Mouse (Mus musculus) heart, adult 9 months (tissue): ENCODE measurements around the gene Rnf130.

Source experiments
- DNase-seq, 2 experiments: peaks; one replicate each; pipeline ENCODE4 v3.0.0; 2022; ENCODE audit warnings: low spot score in 2 of 2

The Rnf130 gene

DNA sequence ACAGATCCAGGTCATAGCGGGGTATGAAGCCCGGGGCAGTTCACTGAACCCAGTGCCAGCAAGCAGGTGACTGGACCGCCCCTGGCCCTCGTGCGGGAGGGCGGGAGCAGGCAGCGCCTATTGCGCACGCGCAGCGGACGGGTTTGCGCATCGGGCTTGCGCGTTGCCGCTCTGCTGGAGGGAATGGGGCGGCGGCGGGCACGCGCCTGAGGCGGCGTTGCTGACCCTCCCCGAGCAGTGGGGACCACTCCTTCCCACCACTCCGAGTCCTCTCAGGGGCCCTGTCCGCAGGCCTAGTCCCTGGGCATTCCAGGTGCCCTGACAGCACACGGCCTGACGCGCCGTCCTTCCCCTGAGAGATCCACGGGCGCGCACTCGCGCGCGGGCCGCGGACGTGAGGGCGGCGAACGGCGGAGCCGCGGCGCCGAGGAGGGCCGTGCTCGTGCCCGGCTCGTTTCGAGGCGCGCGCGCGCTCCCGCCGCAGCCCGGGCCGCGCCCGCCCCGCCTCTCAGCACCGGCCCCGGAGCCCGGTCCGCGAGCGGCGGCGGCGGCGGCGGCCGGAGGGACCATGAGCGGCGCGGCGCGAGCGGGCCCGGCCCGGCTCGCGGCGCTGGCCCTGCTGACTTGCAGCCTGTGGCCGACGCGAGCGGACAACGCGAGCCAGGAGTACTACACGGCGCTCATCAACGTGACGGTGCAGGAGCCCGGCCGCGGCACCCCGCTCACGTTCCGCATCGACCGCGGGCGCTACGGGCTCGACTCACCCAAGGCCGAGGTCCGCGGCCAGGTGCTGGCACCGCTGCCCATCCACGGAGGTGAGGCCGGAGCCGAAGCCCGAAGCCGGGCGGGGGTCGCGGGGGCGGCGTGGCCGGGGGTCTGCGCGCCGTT is at the start of gene Rnf130:
TSS of gene Rnf130 (plus strand) at position 514 of the 888 bp plus-strand sequence.
- peak; percentile 95 to 96 for DNase-seq

DNA sequence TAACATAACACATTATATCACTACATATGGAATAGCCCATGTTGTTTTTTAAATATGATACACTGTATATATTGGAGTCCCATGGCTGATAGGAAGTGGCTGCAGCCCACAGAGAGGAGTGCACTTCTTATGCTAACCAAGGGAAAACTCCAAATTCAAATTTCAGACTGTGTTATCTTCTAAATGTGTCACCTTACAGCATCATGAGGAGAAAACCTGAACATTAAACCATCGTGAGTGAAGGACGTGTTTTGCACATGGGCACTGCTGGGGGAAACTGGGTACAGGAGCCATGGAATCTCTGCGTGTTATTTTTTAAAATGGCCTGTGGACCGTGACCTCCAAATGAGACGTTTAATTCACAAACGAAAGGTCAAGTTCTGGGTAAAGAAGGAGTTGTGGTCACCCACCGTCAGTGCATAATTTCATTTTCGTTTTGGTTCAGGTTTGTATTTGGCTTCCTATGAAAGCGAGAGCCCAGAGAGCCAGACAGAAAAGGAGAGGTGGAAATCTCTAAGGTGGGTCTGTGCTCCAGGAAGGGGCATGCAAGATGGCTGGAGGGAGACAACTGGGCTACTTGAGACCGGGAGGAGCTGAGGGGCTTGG is 47.1 kb upstream of the Rnf130 start:
- DNase-seq, result no peak

DNA sequence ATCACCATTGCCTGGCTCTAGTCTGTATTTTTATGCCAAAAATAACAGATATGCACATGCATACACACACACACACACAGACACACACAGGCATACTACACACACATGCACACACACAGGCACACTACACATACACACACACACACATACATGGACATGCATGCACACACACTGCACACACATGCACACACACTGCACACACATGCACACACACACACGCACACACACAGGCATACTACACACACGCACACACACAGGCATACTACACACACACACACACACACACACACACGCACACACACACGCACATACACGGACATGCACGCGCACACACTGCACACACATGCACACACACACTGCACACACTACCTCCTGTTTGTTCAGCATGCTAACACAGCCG is 46.2 kb upstream of the Rnf130 start:
- DNase-seq, result no peak

DNA sequence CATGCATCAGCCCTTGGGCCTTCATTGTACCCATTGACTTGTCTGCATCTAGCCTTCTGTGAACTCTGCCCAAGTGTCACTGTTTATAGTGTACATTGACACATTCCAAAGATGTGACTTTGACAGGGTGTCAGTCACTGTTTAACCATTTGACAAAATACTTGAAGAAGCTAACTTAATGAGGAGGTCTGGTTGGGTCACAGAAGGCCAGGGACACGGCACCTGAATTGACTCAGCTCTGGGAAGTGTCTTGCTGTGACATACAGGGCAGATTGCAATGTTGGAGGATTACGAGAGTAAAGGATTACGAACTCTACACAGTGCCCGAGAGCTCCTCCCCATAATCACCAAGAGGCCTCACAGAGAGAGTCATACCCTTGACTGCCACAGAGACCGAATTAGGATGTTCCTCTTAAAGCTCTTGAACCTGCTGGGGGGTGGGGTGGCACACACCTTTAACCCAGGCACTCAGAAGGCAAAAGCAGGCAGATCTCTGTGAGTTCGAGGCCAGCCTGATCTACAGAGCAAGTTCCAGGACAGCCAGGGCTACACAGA is 44.4 kb upstream of the Rnf130 start:
- no peak for DNase-seq

DNA sequence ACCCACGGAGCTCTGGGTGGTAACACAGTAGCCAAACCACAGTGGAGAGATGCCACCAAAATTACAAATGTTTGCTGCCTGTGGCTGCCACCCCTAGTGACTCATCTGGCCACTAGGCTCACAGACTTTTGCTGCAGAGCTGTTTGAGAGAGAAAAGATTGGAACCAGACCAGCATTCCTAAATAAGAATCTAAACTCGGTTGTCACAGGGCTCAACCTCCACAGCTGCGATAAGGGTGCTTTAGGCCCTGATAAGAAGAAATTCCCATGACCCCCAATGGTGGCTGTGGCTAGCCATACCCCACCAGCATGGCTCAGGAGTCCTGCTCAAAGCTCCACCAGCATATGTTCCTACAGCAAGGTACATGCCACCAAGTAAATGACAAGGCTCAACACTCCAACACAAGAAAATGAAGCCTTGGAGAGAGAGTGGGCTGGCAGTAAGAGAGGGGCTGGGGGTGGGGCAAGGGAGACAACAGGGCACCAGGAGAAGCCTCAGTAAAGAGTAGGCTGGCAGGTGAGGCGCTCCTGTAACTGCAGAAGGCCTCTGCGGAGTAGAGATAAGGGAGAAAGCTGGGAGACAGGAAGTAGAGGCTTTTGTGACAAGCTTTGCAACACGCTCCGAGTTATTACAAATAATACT is 43.7 kb upstream of the Rnf130 start:
- DNase-seq, result no peak

DNA sequence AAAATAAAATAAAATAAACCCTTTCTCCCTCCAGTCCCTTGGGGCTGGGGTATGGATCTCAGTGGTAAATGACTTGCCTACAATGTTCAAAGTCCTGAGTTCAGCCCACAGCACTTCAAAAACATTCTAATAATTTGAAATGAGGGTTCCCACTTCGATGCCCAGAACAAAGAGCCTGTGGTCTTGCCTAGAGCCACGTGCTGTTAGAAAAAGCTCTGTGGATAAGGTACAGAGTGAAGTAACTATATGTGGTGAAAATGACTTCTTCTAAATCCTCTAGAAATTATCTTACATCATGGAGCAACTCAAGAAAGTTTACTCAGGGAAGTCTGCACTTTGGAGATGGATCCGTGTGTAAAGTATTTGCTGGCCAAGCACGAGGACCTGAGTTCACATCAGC is 43.1 kb upstream of the Rnf130 start:
- no peak for DNase-seq

DNA sequence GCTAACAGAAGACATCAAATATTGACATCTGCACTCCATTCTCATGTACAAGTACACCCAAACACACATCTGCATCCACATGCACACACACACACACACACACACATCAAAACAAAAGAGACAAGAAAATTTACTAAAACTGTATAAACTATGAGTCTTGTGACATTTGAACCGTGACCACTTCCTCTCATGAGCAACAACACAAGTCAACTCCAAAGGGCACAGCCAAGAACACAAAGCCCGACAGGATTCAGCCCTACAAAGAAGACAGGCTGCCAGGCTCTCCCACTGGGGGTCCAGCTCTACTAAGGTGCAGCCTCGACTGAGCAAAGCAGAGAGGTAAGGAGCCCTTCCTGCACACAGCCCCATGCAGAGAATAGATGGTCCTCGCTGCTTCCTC is 42.3 kb upstream of the Rnf130 start:
- no peak for DNase-seq

DNA sequence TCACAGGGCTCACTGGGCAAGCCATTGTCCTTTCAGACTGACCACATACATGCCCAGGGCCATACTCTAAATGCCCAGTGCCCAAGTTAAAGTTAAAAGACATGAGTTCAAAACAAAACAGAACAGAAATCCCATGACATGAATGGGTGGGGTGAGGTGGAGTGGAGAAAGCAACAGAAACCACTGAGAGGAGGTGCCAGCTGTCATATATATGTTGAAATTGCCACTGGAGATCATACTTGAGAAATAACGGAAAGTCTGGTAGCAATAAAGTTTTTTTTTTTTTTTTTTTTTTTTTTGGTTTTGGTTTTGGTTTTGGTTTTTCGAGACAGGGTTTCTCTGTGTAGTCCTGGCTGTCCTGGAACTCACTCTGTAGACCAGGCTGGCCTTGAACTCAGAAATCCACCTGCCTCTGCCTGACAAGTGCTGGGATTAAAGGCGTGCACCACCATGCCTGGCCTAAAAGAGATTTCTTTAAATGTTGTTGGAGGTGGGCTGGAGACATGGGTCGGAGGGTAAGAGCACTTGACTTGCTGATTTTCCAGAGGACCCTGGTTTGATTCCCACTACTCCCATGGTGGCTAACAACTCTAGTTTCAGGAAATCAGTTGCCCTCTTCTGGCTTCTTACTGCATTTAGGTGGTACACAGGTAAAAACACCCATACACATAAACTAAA is 41.1 kb upstream of the Rnf130 start:
- DNase-seq, result no peak

DNA sequence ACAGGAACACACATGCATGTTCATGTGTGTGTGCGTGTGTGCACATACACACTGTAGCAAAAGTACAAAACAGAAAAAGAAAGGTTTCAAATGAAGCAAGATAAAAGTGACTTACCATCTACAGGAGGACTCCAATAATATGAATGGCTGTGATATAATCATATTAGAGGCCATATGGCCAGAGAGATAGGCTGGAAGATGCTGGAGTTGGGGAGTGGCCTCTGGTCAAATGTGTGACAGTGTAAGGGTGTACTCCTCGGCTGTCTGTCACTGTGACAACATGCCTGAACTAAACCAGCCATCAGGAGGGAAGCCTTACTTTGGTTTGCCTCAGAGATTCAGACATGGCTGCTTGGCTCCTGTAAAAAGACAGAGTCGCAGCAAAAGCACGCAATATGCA is 40.1 kb upstream of the Rnf130 start:
- no peak for DNase-seq

DNA sequence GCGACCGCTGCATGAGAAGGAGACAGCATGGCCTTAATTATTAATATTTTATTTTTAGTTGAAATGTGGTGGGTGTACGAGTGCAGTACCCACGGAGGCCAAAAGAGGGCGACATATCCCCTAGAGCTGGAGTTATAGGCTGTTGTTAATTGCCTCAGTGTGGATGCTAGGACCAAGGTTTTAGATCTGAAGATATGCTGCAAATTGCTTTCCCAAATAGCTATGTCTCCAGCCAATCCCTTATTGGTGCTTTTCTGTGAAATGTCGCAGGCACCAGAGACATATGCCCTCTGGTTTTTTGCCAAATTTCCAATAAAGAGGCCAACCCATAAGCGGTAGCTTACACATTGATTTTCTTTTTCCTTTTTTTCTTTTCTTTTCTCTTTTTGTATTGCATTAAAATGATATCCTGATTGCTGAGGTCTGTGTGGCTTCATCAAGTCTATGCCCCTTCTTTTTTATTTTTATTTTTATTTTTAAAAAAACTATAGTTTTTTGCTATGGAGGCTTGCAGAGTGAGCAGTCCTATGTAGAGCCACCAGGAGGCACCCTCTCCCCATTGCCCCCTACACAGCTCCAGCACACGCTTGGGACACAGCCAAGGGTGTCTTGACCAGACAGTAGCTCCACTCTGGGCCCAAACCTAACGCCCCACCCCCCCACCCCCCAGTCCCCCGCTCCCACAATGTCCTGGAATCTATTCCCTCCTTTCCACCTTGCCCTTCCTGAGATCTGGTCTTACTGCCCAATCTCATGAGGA is 38.7 kb upstream of the Rnf130 start:
- DNase-seq, result peak; percentile 6 to 28

DNA sequence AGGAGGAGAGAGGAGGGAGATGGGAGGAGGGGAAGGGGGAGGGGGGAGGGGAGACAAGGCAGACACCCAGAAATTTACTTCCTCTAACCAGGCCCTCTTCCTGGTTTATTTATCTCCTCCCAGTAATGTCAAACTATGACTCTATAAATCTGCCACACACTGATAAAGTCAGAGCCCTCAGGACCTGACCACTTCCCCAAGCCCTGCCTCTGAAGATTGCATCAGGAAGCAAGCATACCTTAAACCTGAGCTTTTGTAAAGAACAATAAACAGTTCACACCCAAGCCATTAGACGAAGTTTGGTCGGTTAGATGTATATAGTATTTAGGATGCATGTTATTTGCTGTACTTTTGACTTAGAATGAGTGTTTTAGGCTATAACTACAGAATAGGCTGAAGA is 30.6 kb upstream of the Rnf130 start:
- no peak for DNase-seq

DNA sequence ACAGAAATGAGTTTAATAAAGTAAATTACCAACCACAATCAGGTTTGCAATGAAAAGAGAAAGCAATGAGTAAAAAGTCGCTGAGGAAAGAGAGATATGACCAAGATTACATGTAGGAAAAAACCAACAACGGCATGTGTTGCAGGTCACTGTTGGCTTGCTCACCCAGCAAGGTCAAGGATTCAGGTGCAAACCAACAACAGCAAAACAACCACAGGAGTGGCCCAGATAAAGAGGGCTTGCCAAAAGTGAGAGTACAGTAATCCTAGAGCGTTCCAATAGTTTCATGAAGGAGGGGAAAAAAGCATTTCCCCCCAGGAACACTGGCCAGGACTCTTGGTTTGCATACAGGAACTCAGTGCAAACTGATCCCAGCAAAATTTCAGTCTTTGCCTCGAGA is 28.7 kb upstream of the Rnf130 start:
- DNase-seq, result no peak

DNA sequence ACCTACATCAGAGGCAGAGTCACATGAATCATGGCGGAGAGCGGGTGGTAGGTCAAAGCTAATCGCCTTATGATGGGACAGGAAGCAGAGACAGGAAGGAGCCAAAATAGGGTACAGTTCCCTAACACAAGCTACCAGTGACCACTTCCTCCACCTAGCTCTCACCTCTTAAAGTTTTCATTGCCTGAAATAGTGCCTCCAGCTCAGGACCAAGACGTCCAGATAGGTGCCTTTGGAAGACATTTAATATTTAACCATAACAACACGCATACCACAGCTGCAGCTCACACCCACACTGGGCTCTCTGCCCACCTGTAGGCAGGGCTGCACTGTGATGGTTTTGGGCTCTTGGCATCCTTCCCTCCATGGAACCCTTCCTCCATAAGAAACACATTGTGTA is 27.8 kb upstream of the Rnf130 start:
- DNase-seq, result no peak

DNA sequence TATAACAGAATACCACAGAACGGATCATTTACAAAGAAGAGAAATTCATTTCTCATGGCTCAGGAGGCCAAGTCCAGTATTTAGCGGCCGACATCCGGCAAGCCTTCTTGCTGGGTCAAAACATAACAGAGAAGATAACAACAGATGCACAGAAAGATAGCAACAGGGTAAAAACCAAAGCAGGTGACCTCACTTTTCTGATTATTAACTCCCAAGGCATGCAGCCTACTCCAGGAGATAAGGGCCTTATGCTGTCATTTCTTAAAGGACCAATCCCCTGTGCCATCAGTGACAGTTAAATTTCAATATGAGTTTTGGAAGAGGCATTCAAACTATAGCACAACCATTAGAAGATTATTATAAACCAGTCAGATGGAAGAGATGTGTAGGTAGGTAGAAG is 22.3 kb upstream of the Rnf130 start:
- no peak for DNase-seq

DNA sequence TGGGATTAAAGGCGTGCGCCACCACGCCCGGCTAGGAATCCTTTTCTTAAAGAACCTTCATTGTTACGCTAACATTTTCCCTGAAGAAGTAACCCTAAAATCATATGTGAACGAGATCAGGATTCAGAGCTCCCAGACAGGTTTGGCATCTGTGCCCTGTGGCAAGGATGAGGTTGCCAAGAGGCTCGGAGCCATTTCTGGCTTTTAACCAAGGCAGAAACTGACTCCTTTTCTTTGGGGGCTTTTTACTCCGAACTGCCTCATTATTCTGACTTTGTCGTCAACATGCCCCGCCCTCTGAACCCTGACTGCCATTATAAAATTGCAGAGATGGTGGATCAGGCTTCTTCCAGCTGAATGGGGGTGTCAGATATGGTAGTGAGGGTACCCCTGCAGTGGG is 17.4 kb upstream of the Rnf130 start:
- no peak for DNase-seq

DNA sequence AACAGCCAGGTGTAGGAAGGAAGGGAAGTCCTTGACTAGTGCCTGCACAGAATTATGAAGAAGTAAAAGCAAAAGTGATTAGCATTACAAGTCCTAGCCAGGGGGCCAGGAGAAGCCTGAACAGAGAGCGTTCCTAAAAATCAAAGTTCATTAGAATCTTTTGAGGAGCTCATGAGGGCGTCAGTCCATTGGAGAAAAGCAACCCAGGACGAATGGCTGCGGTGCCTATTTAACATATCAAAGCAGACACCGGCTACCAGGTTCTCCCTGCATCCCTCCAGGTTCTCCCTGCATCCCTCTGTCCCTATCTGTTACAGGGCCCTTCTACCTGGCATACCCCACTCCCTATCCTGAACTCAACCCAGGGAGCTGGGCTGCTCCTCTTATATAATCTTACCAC is 16.9 kb upstream of the Rnf130 start:
- DNase-seq, result no peak

DNA sequence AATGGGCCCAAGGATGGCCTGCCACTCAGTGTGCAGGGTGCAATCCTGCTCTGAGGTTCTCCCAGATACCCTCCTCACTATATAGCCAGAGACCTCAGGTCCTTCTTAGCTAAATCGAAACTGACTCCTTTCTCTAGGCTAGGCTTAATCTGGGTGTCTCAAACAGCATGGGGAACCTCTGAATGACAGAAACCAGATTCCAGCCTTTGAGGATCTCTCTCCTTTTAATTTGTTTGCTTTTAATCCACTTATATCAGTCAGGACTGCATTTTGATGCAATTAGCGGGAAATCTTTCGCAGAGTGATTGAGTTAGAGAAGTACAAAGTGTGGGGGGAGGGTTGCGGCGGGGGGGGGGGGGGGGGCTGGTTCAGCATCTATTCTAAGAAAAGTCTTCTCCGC is 12.1 kb upstream of the Rnf130 start:
- no peak for DNase-seq

DNA sequence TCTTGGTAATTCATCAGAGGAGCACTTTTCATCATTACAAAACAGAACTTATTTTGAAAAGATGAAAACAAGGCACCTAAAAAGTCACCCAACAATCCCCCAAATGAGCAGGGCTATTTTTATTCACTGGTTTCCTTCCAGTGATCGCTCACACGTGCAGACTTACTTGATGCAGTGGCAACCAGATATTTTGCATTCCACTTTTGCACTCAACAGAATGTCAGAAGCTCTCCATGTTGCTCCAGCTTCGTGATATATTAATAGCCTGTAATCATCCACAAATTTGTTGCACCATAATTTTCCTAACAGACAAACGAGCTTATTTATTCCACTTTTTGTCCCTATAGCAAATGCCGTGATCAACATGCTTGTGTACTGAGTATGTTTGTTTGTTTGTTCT is 8.6 kb upstream of the Rnf130 start:
- no peak for DNase-seq

DNA sequence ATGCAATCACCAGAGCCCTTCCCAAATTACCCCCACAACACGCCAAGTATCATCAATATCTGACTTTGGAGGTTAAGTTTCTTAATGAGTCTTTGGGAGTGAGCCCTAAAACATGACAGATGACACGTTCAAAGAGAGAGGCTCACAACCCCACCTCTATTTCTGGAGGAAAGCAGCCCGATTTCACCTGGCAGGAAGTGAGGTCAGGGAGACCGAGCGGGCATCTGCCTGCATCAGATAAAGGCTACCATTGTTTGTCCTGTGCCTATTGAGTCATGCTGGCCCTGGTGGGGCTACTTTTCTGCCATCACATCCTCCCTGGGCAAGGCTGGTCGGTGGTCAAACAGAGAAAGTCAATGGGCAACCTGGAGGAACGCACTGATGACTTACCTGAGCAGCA is 7.6 kb upstream of the Rnf130 start:
- no peak for DNase-seq

DNA sequence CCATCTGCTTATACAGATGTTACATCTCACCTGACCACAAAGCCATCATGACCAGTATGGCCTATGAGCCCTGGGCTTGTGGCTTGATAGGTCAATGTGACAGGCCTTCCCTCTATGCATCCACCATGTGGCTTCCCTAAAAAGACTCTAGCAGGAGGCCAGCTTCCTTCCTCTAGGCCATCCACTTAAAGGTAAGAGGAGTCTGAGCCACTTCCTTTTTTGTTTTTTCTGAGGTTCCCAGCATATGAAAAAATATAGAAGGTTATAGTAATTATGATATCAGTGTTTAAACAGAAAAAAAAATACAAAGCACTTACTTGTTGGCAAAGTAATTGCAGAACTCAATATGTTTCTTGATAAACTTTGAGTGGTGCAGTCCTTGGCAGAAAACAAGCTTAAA is 6.3 kb upstream of the Rnf130 start:
- no peak for DNase-seq

DNA sequence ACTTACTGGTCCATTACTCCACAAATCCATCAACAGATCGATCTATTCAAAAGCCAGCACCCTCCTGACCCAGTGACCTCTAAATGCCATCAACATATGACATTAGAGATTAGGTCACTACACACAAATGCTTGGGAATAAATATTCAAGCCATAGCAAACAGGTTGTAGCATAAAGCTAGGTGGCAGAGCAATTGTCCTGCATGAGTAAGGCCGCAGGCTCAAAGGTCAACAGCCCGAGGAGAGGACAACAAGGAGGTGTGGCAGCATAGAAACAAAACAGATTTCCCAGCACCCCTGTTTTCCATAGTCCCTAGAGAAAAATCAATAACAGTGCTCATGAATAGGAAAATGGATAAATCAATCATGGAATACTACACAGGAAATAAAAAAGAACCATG is 3.1 kb upstream of the Rnf130 start:
- DNase-seq, result no peak
